Comparison of ENCODE assay signal across 18 mouse cellular contexts in genomic region chr14:60909351-60909750, GRCm38 (mm10).
DNase-seq lines count a peak whose midpoint lies in the region; ATAC-seq and TF ChIP-seq lines count a peak whose summit lies in the region.
"Had no signal": no experiment of that assay in that cellular context is flagged by ENCODE, and none has a peak within 500 bp of the region (broad histone marks: within the 10 kb centered on the region; RNA-seq: fewer than 3 reads in every experiment).

No protein-coding gene starts in this region.

- H3K9ac ChIP-seq in liver, adult 2 months (ENCODE audit: low read depth, low read length) = no peak overlapping the region
- H3K9ac ChIP-seq in liver, embryonic 11.5 days (ENCODE audit: low read depth, low read length) = no peak overlapping the region
- H3K9ac ChIP-seq: embryonic facial prominence, embryonic 12.5 days; forebrain, embryonic 13.5 days; forebrain, embryonic 15.5 days; forebrain, postnatal 0 days had no signal

- no peak for TF ChIP-seq CTCF in liver, adult 2 months (IDR thresholded peaks at IDR 0.05; ENCODE audit: low read depth, low read length)

- DNase-seq in adrenal gland, adult 8-10 months = peak; percentile 46
- no peak for DNase-seq in adrenal gland, postnatal 25 days
- DNase-seq in liver, adult 2 months (ENCODE audit: extremely low read depth, low read depth, low spot score) = peak; percentile 91
- no peak for DNase-seq in liver, embryonic 11.5 days (ENCODE audit: low spot score)
- peak; percentile 39 for DNase-seq in urinary bladder, postnatal 14 days (ENCODE audit: low spot score)
- no peak for DNase-seq in urinary bladder, postnatal 4 days (ENCODE audit: low spot score in 2 of 2)
- DNase-seq in adrenal gland, postnatal 36 days = peak; percentile 30 to 49
- DNase-seq: cerebellum, adult 11-12 months; cerebellum, adult 2 months; cerebellum, adult 9-10 months; forebrain, postnatal 0 days had no signal

- H3K27me3 ChIP-seq in liver, adult 2 months (ENCODE audit: control insufficient read depth, insufficient read depth, low read length) = no peaks in the 10 kb centered on the region
- H3K27me3 ChIP-seq in liver, embryonic 11.5 days (replicated peaks; ENCODE audit: control insufficient read depth, insufficient read depth, low read length) = no peaks in the 10 kb centered on the region
- H3K27me3 ChIP-seq: embryonic facial prominence, embryonic 12.5 days; forebrain, embryonic 13.5 days; forebrain, embryonic 15.5 days; Patski had no signal

- H3K4me3 ChIP-seq in liver, adult 2 months (ENCODE audit: insufficient read depth, low read depth, low read length) = no peak overlapping the region
- H3K4me3 ChIP-seq in liver, embryonic 11.5 days (ENCODE audit: low read depth, low read length) = no peak overlapping the region
- H3K4me3 ChIP-seq: embryonic facial prominence, embryonic 10.5 days; embryonic facial prominence, embryonic 12.5 days; forebrain, embryonic 13.5 days; forebrain, embryonic 15.5 days had no signal

- no peaks in the 10 kb centered on the region for H3K36me3 ChIP-seq in liver, adult 2 months (ENCODE audit: control insufficient read depth, insufficient read depth, low read length)
- H3K36me3 ChIP-seq in liver, embryonic 11.5 days (ENCODE audit: control insufficient read depth, insufficient read depth, low read length) = no peaks in the 10 kb centered on the region; the same call in 1 of the 2 replicates
- H3K36me3 ChIP-seq: forebrain, embryonic 15.5 days had no signal

- no peak for ATAC-seq in liver, embryonic 11.5 days (replicated peaks; ENCODE audit: low FRiP score)
- no peak for ATAC-seq in megakaryocyte-erythroid progenitor cell, adult 5-6 weeks (replicated peaks; ENCODE audit: low FRiP score, low TSS enrichment, poor library complexity, severe bottlenecking)
- ATAC-seq: activated CD4-positive, CD25-positive, alpha-beta regulatory T cell, adult 4 months; forebrain, embryonic 13.5 days; forebrain, embryonic 15.5 days; forebrain, postnatal 0 days; Patski had no signal

- H3K27ac ChIP-seq in liver, adult 2 months (replicated peaks; ENCODE audit: insufficient read depth, low read depth, low read length) = peak overlapping the region; percentile 28; the same call in 1 of the 2 replicates
- H3K27ac ChIP-seq in liver, embryonic 11.5 days (ENCODE audit: low read depth, low read length) = no peak overlapping the region
- H3K27ac ChIP-seq: embryonic facial prominence, embryonic 10.5 days; embryonic facial prominence, embryonic 12.5 days; forebrain, embryonic 13.5 days; forebrain, embryonic 15.5 days had no signal

- WGBS in liver, adult 2 months = 32% methylated on average over 4 of the region's 4 CpGs
- 83% methylated on average over 4 of the region's 4 CpGs for WGBS in liver, embryonic 11.5 days

- H3K9me3 ChIP-seq in liver, embryonic 11.5 days (ENCODE audit: control insufficient read depth, low read length) = no peaks in the 10 kb centered on the region
- H3K9me3 ChIP-seq: embryonic facial prominence, embryonic 10.5 days; embryonic facial prominence, embryonic 12.5 days; forebrain, embryonic 13.5 days; forebrain, embryonic 15.5 days had no signal

- H3K4me1 ChIP-seq in liver, adult 2 months (ENCODE audit: control insufficient read depth, insufficient read depth, low read length) = peaks cover 14% of the 10 kb centered on the region
- H3K4me1 ChIP-seq in liver, embryonic 11.5 days (replicated peaks; ENCODE audit: control insufficient read depth, insufficient read depth, low read length) = no peaks in the 10 kb centered on the region
- H3K4me1 ChIP-seq: forebrain, embryonic 15.5 days had no signal

- H3K4me2 ChIP-seq in liver, embryonic 11.5 days = no peak overlapping the region
- H3K4me2 ChIP-seq: embryonic facial prominence, embryonic 12.5 days; forebrain, embryonic 13.5 days; forebrain, embryonic 15.5 days had no signal

- TF ChIP-seq POLR2A in liver, adult 2 months (IDR thresholded peaks at IDR 0.05; ENCODE audit: extremely low read depth, insufficient read depth, low read length) = no peak

- no peaks in the 10 kb centered on the region for H3K79me2 ChIP-seq in liver, adult 2 months (ENCODE audit: control insufficient read depth, insufficient read depth, low read length)

Comparison
In these comparisons a context has a peak if more than half of its experiments do, and no peak if none do; other contexts are left out.
1. DNase-seq: peak in adrenal gland, adult 8-10 months (single experiment), liver, adult 2 months (single experiment), urinary bladder, postnatal 14 days (single experiment) and adrenal gland, postnatal 36 days (2 of 2); none in adrenal gland, postnatal 25 days (single experiment), liver, embryonic 11.5 days (single experiment) and urinary bladder, postnatal 4 days (0 of 2).